Mouse (Mus musculus): Measurements from ENCODE around the gene Gm49337. TPM values are rescaled to one million over a fixed set of nuclear protein-coding genes. Genes with fewer than 3 reads are reported as not detected.
A peak's percentile ranks its signal among the peaks of the same experiment; 100 is the strongest.

Gm49337 gene
- not detected for total RNA-seq (2021)
- long read RNA-seq, experiment 1, result 0 reads
- long read RNA-seq, experiment 2, result 0 reads

GRCm38 (mm10) chr4:116173072-116173471 lies at the start of gene Gm49337, which contains the start of gene 1700042G07Rik:
Gene Gm49337 (plus strand): TSS chr4:116173384.
Gene 1700042G07Rik (plus strand): TSS chr4:116173372.
- DNase-seq, result no peak

GRCm38 (mm10) chr4:116123602-116124519 lies 49.3 kb upstream of the Gm49337 start, which contains the start of the genes Rad54l and Pomgnt1:
Gene Rad54l (minus strand): TSS chr4:116123690.
Gene Pomgnt1 (plus strand): TSS chr4:116123840.
- DNase-seq, result peak; percentile 85 to 91

GRCm38 (mm10) chr4:116125803-116126386 lies 47.3 kb upstream of the Gm49337 start:
- no peak for DNase-seq

GRCm38 (mm10) chr4:116127956-116128355 lies 45.2 kb upstream of the Gm49337 start:
- no peak for DNase-seq

- no peak for DNase-seq
Observed at GRCm38 (mm10) chr4:116133126-116133525, 40.1 kb upstream of the Gm49337 start.

GRCm38 (mm10) chr4:116134990-116135389 lies 38.2 kb upstream of the Gm49337 start:
- no peak for DNase-seq

- DNase-seq, result no peak
Observed at GRCm38 (mm10) chr4:116137421-116137996, 35.7 kb upstream of the Gm49337 start.

- no peak for DNase-seq
Observed at GRCm38 (mm10) chr4:116140801-116141574, 32.2 kb upstream of the Gm49337 start.

GRCm38 (mm10) chr4:116141736-116142135 lies 31.4 kb upstream of the Gm49337 start:
- DNase-seq, result no peak

- DNase-seq, result no peak
Observed at GRCm38 (mm10) chr4:116142269-116142668, 30.9 kb upstream of the Gm49337 start.

- DNase-seq, result peak; percentile 33 to 61
Observed at GRCm38 (mm10) chr4:116143317-116143811, 29.8 kb upstream of the Gm49337 start.

- DNase-seq, result peak; percentile 80 to 91
Observed at GRCm38 (mm10) chr4:116143891-116144717, 29.1 kb upstream of the Gm49337 start.

GRCm38 (mm10) chr4:116149812-116150155 lies 23.4 kb upstream of the Gm49337 start:
- DNase-seq, result no peak

GRCm38 (mm10) chr4:116150156-116150861 lies 22.9 kb upstream of the Gm49337 start:
- DNase-seq, result peak; percentile 79 to 91

- peak in 1 of 2 experiments; percentile 17 for DNase-seq
Observed at GRCm38 (mm10) chr4:116150862-116151221, 22.3 kb upstream of the Gm49337 start.

- DNase-seq, result no peak
Observed at GRCm38 (mm10) chr4:116151238-116151637, 21.9 kb upstream of the Gm49337 start, which contains the start of gene Lurap1. Gene Lurap1 (minus strand): TSS chr4:116151338.

GRCm38 (mm10) chr4:116152702-116153101 lies 20.5 kb upstream of the Gm49337 start:
- no peak for DNase-seq

- DNase-seq, result no peak
Observed at GRCm38 (mm10) chr4:116157882-116158281, 15.3 kb upstream of the Gm49337 start.

- DNase-seq, result no peak
Observed at GRCm38 (mm10) chr4:116159912-116160311, 13.3 kb upstream of the Gm49337 start.

GRCm38 (mm10) chr4:116160769-116161168 lies 12.4 kb upstream of the Gm49337 start:
- DNase-seq, result no peak

Data from adrenal gland, postnatal 36 days (tissue).